Mouse (Mus musculus) lung, embryonic 16.5 days (tissue): ENCODE results near the gene Eif4enif1. TPM values are rescaled to one million over a fixed set of nuclear protein-coding genes. Genes with fewer than 3 reads are reported as not detected.

Experiments
- ATAC-seq: fragments of 200-750 bp; cut with Nextera tagmentation; 2 replicates; pipeline ENCODE4 v1.8.0; 2017; ENCODE audit warnings: low read depth, mild to moderate bottlenecking, moderate library complexity
- H3K27ac ChIP-seq: fragments of 300-500 bp; sonication (generic); 2 replicates; pipeline ENCODE4 v1.5.1; 2014; ENCODE audit warnings: mild to moderate bottlenecking, control low read depth, low read length
- H3K27me3 ChIP-seq: fragments of 300-500 bp; sonication (generic); 2 replicates; pipeline ENCODE4 v1.6.1; 2014; ENCODE audit warnings: low read depth, low read length, mixed read lengths; ENCODE audit not compliant: control insufficient read depth, insufficient read depth
- H3K36me3 ChIP-seq: fragments of 300-500 bp; sonication (generic); 2 replicates; pipeline ENCODE4 v1.6.1; 2014; ENCODE audit warnings: low read length; ENCODE audit not compliant: control insufficient read depth, insufficient read depth
- H3K4me1 ChIP-seq: fragments of 300-500 bp; sonication (generic); replicated peaks from 2 replicates; pipeline ENCODE4 v1.6.1; 2014; ENCODE audit warnings: low read length, mixed read lengths; ENCODE audit not compliant: control insufficient read depth, insufficient read depth
- H3K4me2 ChIP-seq: fragments of 300-500 bp; sonication (generic); 2 replicates; pipeline ENCODE4 v1.6.1; 2014; ENCODE audit warnings: low read depth, low read length, control low read depth
- H3K4me3 ChIP-seq: fragments of 300-500 bp; sonication (generic); 2 replicates; pipeline ENCODE4 v1.5.1; 2014; ENCODE audit warnings: mild to moderate bottlenecking, low read length, control low read depth
- H3K9ac ChIP-seq: fragments of 300-500 bp; sonication (generic); 2 replicates; pipeline ENCODE4 v1.6.1; 2014; ENCODE audit warnings: low read length, control low read depth
- H3K9me3 ChIP-seq: fragments of 300-500 bp; sonication (generic); 2 replicates; pipeline ENCODE4 v1.6.1; 2016; ENCODE audit warnings: low read length; ENCODE audit not compliant: control insufficient read depth
- WGBS: fragments of 180-500 bp; shearing (Covaris S2); extraction: QIAGEN DNeasy Blood & Tissue Kit; methylation state at CpG from one replicate; pipeline ENCODE4 v1.1.7; 2014; 5-methylcytosine and 5-hydroxymethylcytosine counted together
- polyA plus RNA-seq: library from polyadenylated mRNA; unstranded; fragments of >200 nt; fragmentation: Nextera tagmentation; extraction: Ambion mirVana; gene quantifications from 2 replicates; pipeline ENCODE4 v1.2.1, GENCODE M21; 2015

Gene Eif4enif1
- polyA plus RNA-seq, 1 experiment from 2014 or later: 37.5 TPM

DNA sequence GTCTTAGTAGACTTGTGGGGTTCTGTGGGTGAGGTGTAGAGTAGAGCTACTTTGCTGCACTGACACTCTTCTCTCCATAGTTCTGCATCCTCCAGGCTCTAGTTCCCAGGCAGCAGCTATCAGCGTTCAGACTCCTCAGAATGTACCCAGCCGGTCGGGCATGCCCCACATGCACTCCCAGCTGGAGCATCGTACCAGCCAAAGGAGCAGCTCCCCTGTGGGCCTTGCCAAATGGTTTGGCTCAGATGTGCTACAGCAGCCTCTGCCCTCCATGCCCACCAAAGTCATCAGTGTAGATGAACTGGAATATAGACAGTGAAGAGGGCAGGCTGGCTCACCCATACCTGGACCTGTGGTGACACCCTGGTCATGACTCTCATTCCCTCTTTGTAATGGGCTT, 41.6 kb downstream of the Eif4enif1 start:
- Histone ChIP-seq H3K27ac (no peak overlapping the region), H3K4me2 (no peak overlapping the region), H3K9ac (no peak overlapping the region), H3K4me3 (no peak overlapping the region), H3K9me3 (no peaks in the 10 kb centered on the region; the same call in 1 of the 2 replicates), H3K27me3 (no peaks in the 10 kb centered on the region), H3K4me1 (no peaks in the 10 kb centered on the region), H3K36me3 (peaks cover 69% of the 10 kb centered on the region)
- no peak for ATAC-seq
- WGBS: 88% methylated on average over 4 of the region's 4 CpGs

DNA sequence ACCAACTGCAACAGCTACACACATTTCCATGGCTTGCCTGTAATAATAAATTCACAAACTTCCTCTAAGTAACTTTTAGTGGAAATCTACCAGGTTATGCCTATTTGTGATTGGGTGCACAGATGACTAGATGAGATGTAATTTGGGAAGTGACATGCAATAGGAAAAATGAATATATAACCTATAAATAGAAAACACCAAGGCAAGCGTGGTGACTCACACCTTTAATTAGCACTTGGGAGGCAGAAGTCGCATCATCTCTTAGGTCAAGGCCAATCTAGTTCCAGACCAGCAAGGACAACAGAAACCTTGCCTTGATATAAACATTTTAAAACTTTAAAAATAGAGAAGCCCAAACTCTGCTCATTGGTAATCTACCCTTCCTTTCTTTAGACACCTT, 45.2 kb downstream of the Eif4enif1 start:
- Histone ChIP-seq H3K9ac (no peak overlapping the region), H3K27me3 (no peaks in the 10 kb centered on the region), H3K4me2 (no peak overlapping the region), H3K4me1 (no peaks in the 10 kb centered on the region), H3K36me3 (peaks cover 68% of the 10 kb centered on the region), H3K9me3 (no peaks in the 10 kb centered on the region), H3K27ac (no peak overlapping the region), H3K4me3 (no peak overlapping the region)
- no peak for ATAC-seq
- WGBS: 84% methylated on average over 2 of the region's 2 CpGs

DNA sequence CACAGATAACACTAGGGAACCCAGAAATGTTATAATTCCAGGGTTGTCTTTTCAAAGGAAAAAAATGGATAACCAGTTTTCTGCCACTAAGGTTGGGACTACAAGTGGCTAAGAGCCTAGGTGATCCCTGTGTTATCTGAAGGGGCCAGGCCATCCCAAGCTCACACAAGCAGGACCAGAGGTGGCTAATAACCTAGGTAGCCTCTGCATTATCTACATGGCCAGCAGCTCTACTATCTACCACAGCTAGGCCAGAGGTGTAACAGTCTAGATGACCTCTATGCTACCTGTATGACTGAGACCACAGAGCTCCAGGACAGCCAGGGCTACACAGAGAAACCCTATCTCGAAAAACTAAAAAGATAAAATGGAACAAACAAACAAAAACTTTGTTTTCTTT, 57.3 kb downstream of the Eif4enif1 start:
- Histone ChIP-seq H3K4me1 (0 out of 2 replicates have a peak, but pooled peaks cover 4% of the 10 kb centered on the region), H3K27me3 (no peaks in the 10 kb centered on the region), H3K27ac (no peak overlapping the region), H3K4me2 (no peak overlapping the region), H3K4me3 (no peak overlapping the region), H3K9ac (no peak overlapping the region), H3K36me3 (peaks cover 45% of the 10 kb centered on the region), H3K9me3 (no peaks in the 10 kb centered on the region)
- ATAC-seq: no peak
- WGBS: 97% methylated on average over 1 of the region's 1 CpGs

DNA sequence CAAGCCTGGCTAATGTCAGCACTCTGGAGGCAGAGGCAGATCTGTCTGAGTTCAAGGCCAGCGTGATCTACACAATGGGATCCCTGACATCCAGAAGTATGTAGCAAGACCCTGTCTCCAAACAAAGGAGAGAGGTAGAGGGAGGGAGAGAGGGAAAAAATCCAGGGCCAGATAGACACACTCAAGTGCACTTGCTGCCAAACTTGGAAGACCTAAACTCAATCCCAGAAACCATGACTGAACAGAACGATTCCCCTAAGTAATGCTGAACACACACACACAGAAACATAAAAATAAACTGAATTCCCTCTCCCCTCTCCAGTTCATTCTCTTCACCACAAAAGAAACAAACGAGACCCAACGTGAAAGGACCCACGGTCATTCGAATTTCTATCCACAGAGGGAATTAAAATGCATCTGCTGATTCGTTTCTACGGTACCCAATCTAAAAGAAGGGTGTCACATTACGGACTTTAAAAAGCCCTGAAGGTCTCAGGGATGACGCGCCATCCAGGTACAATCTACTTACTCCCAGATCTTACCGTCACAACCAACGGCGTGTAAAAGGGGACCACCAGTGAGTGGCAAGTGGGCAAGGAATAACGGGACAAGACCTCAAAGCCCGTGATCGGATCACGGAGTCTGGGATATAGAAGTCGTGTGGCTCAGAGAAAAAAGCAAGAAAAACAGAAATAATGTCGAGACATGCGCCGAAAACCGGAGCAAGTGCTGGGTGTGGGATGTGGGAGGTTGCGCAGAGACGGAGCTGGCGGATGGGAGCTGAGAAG, 63.3 kb downstream of the Eif4enif1 start:
- peak overlapping the region; percentile 100 for H3K9ac ChIP-seq
- WGBS: under 1% methylated on average over 26 of the region's 26 CpGs
- H3K4me2 ChIP-seq: peak overlapping the region; percentile 81
- peaks cover 16% of the 10 kb centered on the region for H3K4me1 ChIP-seq
- peak overlapping the region; percentile 94 for H3K27ac ChIP-seq
- peak; percentile 3; the same call in 1 of the 2 replicates for ATAC-seq
- no peaks in the 10 kb centered on the region for H3K9me3 ChIP-seq
- peaks cover 24% of the 10 kb centered on the region for H3K36me3 ChIP-seq
- H3K4me3 ChIP-seq: peak overlapping the region; percentile 95
- H3K27me3 ChIP-seq: no peaks in the 10 kb centered on the region

DNA sequence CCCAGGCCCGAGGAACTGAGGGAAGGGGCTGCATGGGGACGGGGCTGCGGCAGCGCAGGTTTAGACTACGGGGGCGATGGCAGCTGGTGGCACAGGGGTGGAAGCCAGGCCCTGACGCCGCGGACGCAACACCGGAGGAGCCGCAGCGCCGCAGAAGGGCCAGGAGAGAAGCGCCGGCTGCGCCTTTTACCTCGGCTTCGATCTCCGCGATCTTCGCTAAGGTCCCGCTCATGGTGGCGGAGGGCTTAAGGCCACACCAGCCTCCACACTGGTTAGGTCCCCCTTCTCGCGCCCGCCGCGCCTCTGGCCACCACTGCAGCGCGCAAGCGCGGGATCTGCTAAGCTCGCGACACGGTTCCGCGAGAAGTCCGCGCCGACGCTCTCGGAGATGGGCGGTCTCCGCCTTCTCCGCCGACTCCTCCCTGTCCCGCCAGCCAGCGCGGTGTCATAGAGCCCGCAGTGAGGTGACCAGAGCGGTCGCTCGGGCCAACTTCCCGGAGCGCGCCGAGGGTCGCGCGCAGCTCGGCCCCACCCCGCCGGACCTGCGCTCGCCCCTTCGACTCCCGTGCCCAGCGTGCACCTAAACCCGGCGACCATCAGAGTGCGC, 64.0 kb downstream of the Eif4enif1 start, which contains the start of gene Drg1:
TSS of gene Drg1 (minus strand) at position 337 of the 607 bp plus-strand sequence.
- H3K9ac ChIP-seq: peak within 1 kb of the TSS; percentile 100
- WGBS: 0% methylated on average over 55 of the region's 72 CpGs
- H3K4me1 ChIP-seq: peaks cover 16% of the 10 kb centered on the region
- H3K9me3 ChIP-seq: no peaks in the 10 kb centered on the region
- H3K27me3 ChIP-seq: no peaks in the 10 kb centered on the region
- H3K36me3 ChIP-seq: peaks cover 22% of the 10 kb centered on the region
- peak; percentile 99 for ATAC-seq
- H3K4me2 ChIP-seq: peak within 1 kb of the TSS; percentile 81
- peak within 1 kb of the TSS; percentile 95 for H3K4me3 ChIP-seq
- peak within 1 kb of the TSS; percentile 94 for H3K27ac ChIP-seq

DNA sequence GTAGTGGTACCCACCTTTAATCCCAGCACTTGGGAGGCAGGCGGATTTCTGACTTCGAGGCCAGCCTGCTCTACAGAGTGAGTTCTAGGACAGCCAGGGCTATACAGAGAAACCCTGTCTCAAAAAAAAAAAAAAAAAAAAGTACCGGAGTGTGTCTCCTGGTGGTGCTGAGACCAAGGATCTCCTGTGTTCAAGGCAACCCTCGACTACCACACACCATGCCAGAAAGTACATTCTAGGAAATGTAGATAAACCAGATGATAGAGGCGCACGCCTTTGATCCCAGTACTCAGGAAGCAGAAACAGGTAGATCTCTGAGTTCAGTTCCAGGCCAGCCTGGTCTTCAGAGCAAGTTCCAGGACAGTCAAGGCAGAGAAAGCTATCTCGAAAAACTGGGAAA, 64.9 kb downstream of the Eif4enif1 start:
- peak overlapping the region; percentile 63 for H3K4me2 ChIP-seq
- WGBS: 49% methylated on average over 7 of the region's 7 CpGs
- peak overlapping the region; percentile 83; the same call in 1 of the 2 replicates for H3K27ac ChIP-seq
- no peak for ATAC-seq
- no peaks in the 10 kb centered on the region for H3K27me3 ChIP-seq
- peak overlapping the region; percentile 100 for H3K9ac ChIP-seq
- H3K4me3 ChIP-seq: peak overlapping the region; percentile 95
- no peaks in the 10 kb centered on the region for H3K9me3 ChIP-seq
- H3K36me3 ChIP-seq: peaks cover 15% of the 10 kb centered on the region
- peaks cover 16% of the 10 kb centered on the region for H3K4me1 ChIP-seq

DNA sequence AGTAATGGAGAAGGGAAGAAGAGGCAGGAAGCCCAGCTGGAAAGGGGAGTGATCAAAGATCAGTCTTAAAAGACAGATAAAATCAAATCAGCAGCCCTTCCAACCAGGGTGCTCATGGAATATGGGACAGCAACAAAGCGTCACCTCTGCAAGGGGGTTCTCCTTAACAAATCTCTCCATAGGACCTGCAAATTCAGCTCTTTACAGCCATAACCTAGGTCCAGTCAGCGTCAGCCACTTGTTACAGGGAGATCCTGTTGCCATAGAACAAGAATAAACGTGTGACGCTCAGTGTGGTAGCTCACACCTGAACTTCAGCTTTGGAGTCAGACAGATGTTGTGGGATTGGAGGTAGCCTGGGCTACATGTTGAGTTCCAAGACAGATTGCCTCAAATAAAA, 67.0 kb downstream of the Eif4enif1 start:
- Histone ChIP-seq H3K27me3 (no peaks in the 10 kb centered on the region), H3K27ac (0 out of 2 replicates have a peak overlapping the region, but pooled peaks have one; percentile 31), H3K9me3 (no peaks in the 10 kb centered on the region), H3K4me1 (peaks cover 14% of the 10 kb centered on the region), H3K4me3 (no peak overlapping the region), H3K9ac (no peak overlapping the region), H3K4me2 (no peak overlapping the region), H3K36me3 (peaks cover 1% of the 10 kb centered on the region; the same call in 1 of the 2 replicates)
- 24% methylated on average over 4 of the region's 4 CpGs for WGBS
- no peak for ATAC-seq

DNA sequence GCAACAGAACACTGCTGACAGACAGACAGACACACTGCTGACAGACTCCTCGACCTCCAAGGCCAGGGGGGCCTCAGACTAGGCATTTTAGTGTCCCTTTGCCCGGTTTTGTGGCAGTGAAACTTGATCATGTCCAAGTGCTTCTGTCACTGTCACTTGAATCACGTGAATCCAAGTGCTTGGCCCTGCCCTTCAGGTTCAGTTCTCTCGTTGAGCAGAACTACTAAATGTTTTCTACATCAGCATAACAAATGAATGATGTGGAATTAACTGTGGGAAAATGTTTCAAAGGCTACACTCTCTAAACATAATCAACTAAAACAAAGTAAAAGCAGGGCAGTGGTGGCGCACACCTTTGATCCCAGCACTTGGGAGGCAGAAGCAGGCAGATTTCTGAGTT, 76.2 kb downstream of the Eif4enif1 start:
- Histone ChIP-seq H3K4me2 (no peak overlapping the region), H3K27ac (no peak overlapping the region), H3K4me3 (no peak overlapping the region), H3K9ac (no peak overlapping the region), H3K4me1 (no peaks in the 10 kb centered on the region), H3K9me3 (peaks cover 11% of the 10 kb centered on the region), H3K27me3 (no peaks in the 10 kb centered on the region), H3K36me3 (no peaks in the 10 kb centered on the region)
- 45% methylated on average over 5 of the region's 5 CpGs for whole genome bisulfite sequencing
- ATAC-seq: no peak

DNA sequence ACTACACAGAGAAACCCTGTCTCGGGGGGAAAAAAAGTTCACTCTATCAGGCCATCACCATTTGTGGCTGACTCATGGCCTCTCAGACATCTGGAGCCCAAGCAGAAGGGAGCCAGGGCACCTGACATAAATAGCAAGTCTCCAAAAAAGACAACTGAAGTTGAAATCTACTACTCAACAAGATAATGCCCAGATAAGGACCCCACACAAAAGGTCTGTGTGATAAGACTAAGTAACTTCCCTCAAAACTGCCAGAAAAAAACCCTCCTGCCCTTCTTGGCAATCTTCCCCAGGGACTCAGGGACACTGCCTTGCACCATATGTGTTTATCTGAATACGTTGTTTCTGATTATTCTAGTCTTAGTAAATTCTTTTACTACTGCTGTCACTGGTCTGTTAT, 77.5 kb downstream of the Eif4enif1 start:
- no peak for ATAC-seq
- WGBS: 65% methylated on average over 2 of the region's 2 CpGs

More for the DNA sequence above, 77.5 kb downstream of the Eif4enif1 start:
- Histone ChIP-seq H3K4me2 (no peak overlapping the region), H3K27ac (no peak overlapping the region), H3K36me3 (no peaks in the 10 kb centered on the region), H3K4me1 (no peaks in the 10 kb centered on the region), H3K9me3 (peaks cover 11% of the 10 kb centered on the region), H3K27me3 (no peaks in the 10 kb centered on the region), H3K4me3 (no peak overlapping the region), H3K9ac (no peak overlapping the region)
